Mouse (Mus musculus): ENCODE measurements around the gene Malrd1. TPM values are rescaled to one million over a fixed set of nuclear protein-coding genes. Genes with fewer than 3 reads are reported as not detected.

Gene Malrd1
- polyA plus RNA-seq, 1 experiment = 0.07 TPM

- H3K4me3 ChIP-seq (ENCODE audit: insufficient read depth, low read length) = no peak overlapping the region
- no peak overlapping the region for H3K27ac ChIP-seq (ENCODE audit: insufficient read depth, low read length)
- TF ChIP-seq CTCF (IDR thresholded peaks at IDR 0.05; ENCODE audit: borderline replicate concordance, insufficient read depth, low read length) (no peak), POLR2A (IDR thresholded peaks at IDR 0.05; ENCODE audit: low read depth, low read length) (no peak)
- H3K4me1 ChIP-seq (ENCODE audit: control insufficient read depth, insufficient read depth, low read length) = no peaks in the 10 kb centered on the region
Observed at GRCm38 (mm10) chr2:16173355-16173754, 647.1 kb downstream of the Malrd1 start.

GRCm38 (mm10) chr2:16182140-16182539 lies 655.9 kb downstream of the Malrd1 start:
- Histone ChIP-seq H3K4me3 (ENCODE audit: insufficient read depth, low read length) (no peak overlapping the region), H3K4me1 (ENCODE audit: control insufficient read depth, insufficient read depth, low read length) (no peaks in the 10 kb centered on the region), H3K27ac (ENCODE audit: insufficient read depth, low read length) (no peak overlapping the region)
- no peak for TF ChIP-seq POLR2A (IDR thresholded peaks at IDR 0.05; ENCODE audit: low read depth, low read length)
- TF ChIP-seq CTCF (IDR thresholded peaks at IDR 0.05; ENCODE audit: borderline replicate concordance, insufficient read depth, low read length) = no peak

GRCm38 (mm10) chr2:16183158-16183557 lies 656.9 kb downstream of the Malrd1 start:
- Histone ChIP-seq H3K4me3 (ENCODE audit: insufficient read depth, low read length) (no peak overlapping the region), H3K4me1 (ENCODE audit: control insufficient read depth, insufficient read depth, low read length) (no peaks in the 10 kb centered on the region; the same call in 1 of the 2 replicates), H3K27ac (ENCODE audit: insufficient read depth, low read length) (no peak overlapping the region)
- TF ChIP-seq CTCF (IDR thresholded peaks at IDR 0.05; ENCODE audit: borderline replicate concordance, insufficient read depth, low read length) (no peak), POLR2A (IDR thresholded peaks at IDR 0.05; ENCODE audit: low read depth, low read length) (no peak)

GRCm38 (mm10) chr2:16210016-16210415 lies 683.7 kb downstream of the Malrd1 start:
- Histone ChIP-seq H3K4me1 (ENCODE audit: control insufficient read depth, insufficient read depth, low read length) (no peaks in the 10 kb centered on the region), H3K4me3 (ENCODE audit: insufficient read depth, low read length) (no peak overlapping the region), H3K27ac (ENCODE audit: insufficient read depth, low read length) (no peak overlapping the region)
- TF ChIP-seq POLR2A (IDR thresholded peaks at IDR 0.05; ENCODE audit: low read depth, low read length) = no peak
- TF ChIP-seq CTCF (IDR thresholded peaks at IDR 0.05; ENCODE audit: borderline replicate concordance, insufficient read depth, low read length) = no peak

GRCm38 (mm10) chr2:16212752-16213151 lies 686.5 kb downstream of the Malrd1 start:
- no peaks in the 10 kb centered on the region for H3K4me1 ChIP-seq (ENCODE audit: control insufficient read depth, insufficient read depth, low read length)
- H3K27ac ChIP-seq (ENCODE audit: insufficient read depth, low read length) = no peak overlapping the region
- no peak for TF ChIP-seq POLR2A (IDR thresholded peaks at IDR 0.05; ENCODE audit: low read depth, low read length)
- no peak for TF ChIP-seq CTCF (IDR thresholded peaks at IDR 0.05; ENCODE audit: borderline replicate concordance, insufficient read depth, low read length)
- no peak overlapping the region for H3K4me3 ChIP-seq (ENCODE audit: insufficient read depth, low read length)

- Histone ChIP-seq H3K4me3 (ENCODE audit: insufficient read depth, low read length) (no peak overlapping the region), H3K27ac (ENCODE audit: insufficient read depth, low read length) (no peak overlapping the region), H3K4me1 (ENCODE audit: control insufficient read depth, insufficient read depth, low read length) (no peaks in the 10 kb centered on the region)
- no peak for TF ChIP-seq CTCF (IDR thresholded peaks at IDR 0.05; ENCODE audit: borderline replicate concordance, insufficient read depth, low read length)
- no peak for TF ChIP-seq POLR2A (IDR thresholded peaks at IDR 0.05; ENCODE audit: low read depth, low read length)
Observed at GRCm38 (mm10) chr2:16214111-16214510, 687.8 kb downstream of the Malrd1 start.

- no peak overlapping the region for H3K27ac ChIP-seq (ENCODE audit: insufficient read depth, low read length)
- H3K4me3 ChIP-seq (ENCODE audit: insufficient read depth, low read length) = no peak overlapping the region
- TF ChIP-seq CTCF (IDR thresholded peaks at IDR 0.05; ENCODE audit: borderline replicate concordance, insufficient read depth, low read length) = no peak
- no peak for TF ChIP-seq POLR2A (IDR thresholded peaks at IDR 0.05; ENCODE audit: low read depth, low read length)
- no peaks in the 10 kb centered on the region for H3K4me1 ChIP-seq (ENCODE audit: control insufficient read depth, insufficient read depth, low read length)
Observed at GRCm38 (mm10) chr2:16228187-16228832, 702.0 kb downstream of the Malrd1 start.

- H3K4me3 ChIP-seq (ENCODE audit: insufficient read depth, low read length) = no peak overlapping the region
- H3K27ac ChIP-seq (ENCODE audit: insufficient read depth, low read length) = no peak overlapping the region
- TF ChIP-seq CTCF (IDR thresholded peaks at IDR 0.05; ENCODE audit: borderline replicate concordance, insufficient read depth, low read length) = no peak
- no peaks in the 10 kb centered on the region for H3K4me1 ChIP-seq (ENCODE audit: control insufficient read depth, insufficient read depth, low read length)
Observed at GRCm38 (mm10) chr2:16240861-16241260, 714.6 kb downstream of the Malrd1 start.

- H3K4me3 ChIP-seq (ENCODE audit: insufficient read depth, low read length) = no peak overlapping the region
- no peak for TF ChIP-seq POLR2A (IDR thresholded peaks at IDR 0.05; ENCODE audit: low read depth, low read length)
- no peak overlapping the region; the same call in 1 of the 2 replicates for H3K27ac ChIP-seq (ENCODE audit: insufficient read depth, low read length)
- H3K4me1 ChIP-seq (ENCODE audit: control insufficient read depth, insufficient read depth, low read length) = no peaks in the 10 kb centered on the region
Observed at GRCm38 (mm10) chr2:16243097-16243496, 716.8 kb downstream of the Malrd1 start.

- TF ChIP-seq CTCF (IDR thresholded peaks at IDR 0.05; ENCODE audit: borderline replicate concordance, insufficient read depth, low read length) = no peak
- Histone ChIP-seq H3K4me3 (ENCODE audit: insufficient read depth, low read length) (no peak overlapping the region), H3K27ac (ENCODE audit: insufficient read depth, low read length) (no peak overlapping the region), H3K4me1 (ENCODE audit: control insufficient read depth, insufficient read depth, low read length) (peaks cover 8% of the 10 kb centered on the region)
Observed at GRCm38 (mm10) chr2:16248861-16249260, 722.6 kb downstream of the Malrd1 start.

- TF ChIP-seq POLR2A (IDR thresholded peaks at IDR 0.05; ENCODE audit: low read depth, low read length) (no peak), CTCF (IDR thresholded peaks at IDR 0.05; ENCODE audit: borderline replicate concordance, insufficient read depth, low read length) (no peak)
- H3K4me1 ChIP-seq (ENCODE audit: control insufficient read depth, insufficient read depth, low read length) = peaks cover 8% of the 10 kb centered on the region
Observed at GRCm38 (mm10) chr2:16252274-16252673, 726.0 kb downstream of the Malrd1 start.

More at GRCm38 (mm10) chr2:16252274-16252673, 726.0 kb downstream of the Malrd1 start:
- Histone ChIP-seq H3K4me3 (ENCODE audit: insufficient read depth, low read length) (no peak overlapping the region), H3K27ac (ENCODE audit: insufficient read depth, low read length) (no peak overlapping the region; the same call in 1 of the 2 replicates)
